Mouse (Mus musculus) limb, embryonic 10.5 days (tissue): ENCODE measurements around the gene Zfp398. TPM values are rescaled to one million over a fixed set of nuclear protein-coding genes. Genes with fewer than 3 reads are reported as not detected.
A peak's percentile ranks its signal among the peaks of the same experiment; 100 is the strongest.

ENCODE experiments used
- DNase-seq: peaks from one replicate; pipeline ENCODE4 v3.0.0-alpha.2; 2017; ENCODE audit warnings: low spot score
- H3K27ac ChIP-seq: fragments of 300-500 bp; sonication (generic); 2 replicates; pipeline ENCODE4 v1.5.1; 2016; ENCODE audit warnings: mild to moderate bottlenecking
- H3K27me3 ChIP-seq: fragments of 300-500 bp; sonication (generic); 2 replicates; pipeline ENCODE4 v1.6.1; 2016; ENCODE audit warnings: low read depth, mild to moderate bottlenecking; ENCODE audit not compliant: poor library complexity, severe bottlenecking
- H3K36me3 ChIP-seq: fragments of 300-500 bp; sonication (generic); 2 replicates; pipeline ENCODE4 v1.6.1; 2016; ENCODE audit warnings: mild to moderate bottlenecking, moderate library complexity
- H3K4me1 ChIP-seq: fragments of 300-500 bp; sonication (generic); 2 replicates; pipeline ENCODE4 v1.6.1; 2016
- H3K4me3 ChIP-seq: fragments of 300-500 bp; sonication (generic); 2 replicates; pipeline ENCODE4 v1.5.1; 2016; ENCODE audit warnings: mild to moderate bottlenecking, moderate library complexity
- H3K9me3 ChIP-seq: fragments of 300-500 bp; sonication (generic); replicated peaks from 2 replicates; pipeline ENCODE4 v1.6.1; 2016; ENCODE audit warnings: mild to moderate bottlenecking
- WGBS: fragments of 180-500 bp; shearing (Covaris S2); methylation state at CpG from one replicate; pipeline ENCODE4 v1.1.7; 2016; 5-methylcytosine and 5-hydroxymethylcytosine counted together
- polyA plus RNA-seq: library from polyadenylated mRNA; unstranded; fragments of >200 nt; fragmentation: Nextera tagmentation; extraction: Ambion mirVana; gene quantifications from 2 replicates; pipeline ENCODE4 v1.2.1, GENCODE M21; 2016

Gene Zfp398
- polyA plus RNA-seq, 1 experiment from 2014 or later: 9.1 TPM

DNA sequence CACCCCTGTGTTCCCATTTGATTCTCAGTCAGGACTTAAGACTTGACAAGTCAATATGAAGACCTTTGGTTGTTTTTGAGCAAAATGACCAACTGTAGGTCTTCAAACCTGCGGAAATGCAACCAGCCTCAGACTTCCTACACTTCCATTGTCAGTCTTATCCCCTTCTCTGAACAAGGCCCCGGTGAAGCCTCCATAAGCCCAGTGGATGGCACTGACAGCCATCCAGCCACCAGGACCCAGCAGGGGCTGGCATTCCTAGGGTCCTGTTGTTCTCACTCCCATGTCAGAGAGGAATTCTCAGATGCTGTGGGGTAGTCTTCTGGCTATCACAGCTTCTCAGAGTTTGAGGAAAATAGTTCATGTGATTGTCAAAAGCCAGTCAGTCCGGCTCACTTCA is 43.1 kb downstream of the Zfp398 start:
- Histone ChIP-seq H3K36me3 (peaks cover 41% of the 10 kb centered on the region), H3K4me1 (peaks cover 14% of the 10 kb centered on the region), H3K27ac (peak overlapping the region; percentile 97; the same call in 1 of the 2 replicates), H3K27me3 (no peaks in the 10 kb centered on the region), H3K9me3 (no peaks in the 10 kb centered on the region), H3K4me3 (peak overlapping the region; percentile 95)
- 57% methylated on average over 3 of the region's 3 CpGs for WGBS
- no peak for DNase-seq

DNA sequence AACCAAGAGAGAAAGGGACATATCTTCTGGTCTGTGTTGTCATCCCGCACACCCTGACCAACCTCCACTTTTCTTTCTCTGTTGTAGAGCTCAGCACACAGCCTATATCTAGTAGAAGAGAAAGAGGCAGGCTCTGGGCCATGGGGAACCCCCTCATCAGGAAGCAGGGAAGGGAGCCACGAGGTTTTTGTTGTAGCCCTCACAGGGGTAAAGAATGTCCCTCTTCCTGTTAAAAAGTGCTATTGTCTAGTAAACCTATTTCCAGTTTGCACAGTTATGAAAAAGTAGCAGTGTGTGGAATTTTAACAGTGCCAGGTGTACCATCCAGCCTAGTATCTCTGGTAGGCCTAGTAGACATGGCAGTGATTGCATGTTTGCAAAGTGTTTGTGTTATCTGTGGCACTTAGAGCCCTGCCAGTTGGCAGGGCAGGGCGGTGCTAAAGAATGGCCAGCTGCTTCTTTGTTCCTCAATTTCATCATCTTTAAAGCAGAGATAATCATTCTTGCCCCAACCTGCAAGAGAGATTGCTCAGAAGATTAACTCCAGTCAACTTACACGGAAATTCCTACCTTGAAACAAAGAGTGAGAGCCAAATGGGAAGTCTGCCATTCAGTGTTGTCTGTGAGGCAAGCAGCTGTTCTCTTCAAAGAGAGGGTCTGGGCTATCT is 43.7 kb downstream of the Zfp398 start:
- Histone ChIP-seq H3K4me3 (peak overlapping the region; percentile 95), H3K36me3 (peaks cover 47% of the 10 kb centered on the region), H3K9me3 (no peaks in the 10 kb centered on the region), H3K4me1 (peaks cover 14% of the 10 kb centered on the region), H3K27me3 (no peaks in the 10 kb centered on the region), H3K27ac (no peak overlapping the region; the same call in 1 of the 2 replicates)
- DNase-seq: no peak
- 80% methylated on average over 4 of the region's 4 CpGs for WGBS

DNA sequence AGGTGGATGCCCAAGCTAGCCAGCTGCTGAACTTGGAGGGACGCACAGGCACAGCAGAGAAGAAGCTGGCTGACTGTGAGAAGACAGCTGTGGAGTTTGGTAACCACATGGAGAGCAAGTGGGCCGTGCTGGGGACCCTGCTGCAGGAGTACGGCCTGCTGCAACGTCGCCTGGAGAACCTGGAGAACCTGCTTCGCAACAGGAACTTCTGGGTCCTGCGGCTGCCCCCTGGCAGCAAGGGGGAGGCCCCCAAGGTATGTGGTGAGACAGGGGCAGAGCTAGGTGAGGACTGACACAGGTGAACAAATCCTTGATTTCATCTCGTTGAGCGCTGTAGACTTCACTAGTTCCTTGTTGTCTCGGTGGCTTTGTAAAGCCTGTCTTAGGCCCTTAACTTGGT is 44.7 kb downstream of the Zfp398 start:
- H3K4me3 ChIP-seq: no peak overlapping the region
- H3K27me3 ChIP-seq: no peaks in the 10 kb centered on the region
- peaks cover 57% of the 10 kb centered on the region for H3K36me3 ChIP-seq
- no peaks in the 10 kb centered on the region for H3K9me3 ChIP-seq
- H3K4me1 ChIP-seq: peaks cover 14% of the 10 kb centered on the region
- H3K27ac ChIP-seq: no peak overlapping the region
- no peak for DNase-seq
- WGBS: 94% methylated on average over 10 of the region's 10 CpGs

DNA sequence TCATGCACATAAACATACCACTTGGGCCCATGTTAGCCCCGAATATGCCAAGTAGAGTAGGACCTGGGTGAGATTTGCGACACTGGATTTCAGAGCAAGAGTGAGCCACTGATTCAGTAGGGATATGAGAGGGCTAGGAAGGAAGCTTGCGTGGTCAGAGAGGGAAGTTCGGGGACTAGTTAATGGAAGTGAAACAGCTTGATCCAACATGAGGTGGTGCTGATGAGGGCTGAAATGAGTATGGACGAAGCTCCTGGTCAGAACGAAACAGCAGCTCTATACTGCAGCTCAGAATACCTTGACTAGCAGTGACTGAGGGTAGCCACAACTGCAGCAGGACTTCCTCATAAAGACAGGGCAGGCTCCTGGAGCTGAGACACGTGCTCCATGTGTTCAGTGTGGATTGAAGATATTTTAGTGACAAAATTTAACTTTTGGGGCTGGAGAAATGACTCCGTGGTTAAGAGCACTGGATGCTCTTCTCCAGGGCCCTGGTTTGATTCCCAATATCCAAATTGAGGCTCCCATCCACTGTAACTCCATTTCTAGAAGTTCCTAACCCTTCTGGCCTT is 53.4 kb downstream of the Zfp398 start:
- H3K27ac ChIP-seq: no peak overlapping the region
- 93% methylated on average over 8 of the region's 8 CpGs for WGBS

DNA sequence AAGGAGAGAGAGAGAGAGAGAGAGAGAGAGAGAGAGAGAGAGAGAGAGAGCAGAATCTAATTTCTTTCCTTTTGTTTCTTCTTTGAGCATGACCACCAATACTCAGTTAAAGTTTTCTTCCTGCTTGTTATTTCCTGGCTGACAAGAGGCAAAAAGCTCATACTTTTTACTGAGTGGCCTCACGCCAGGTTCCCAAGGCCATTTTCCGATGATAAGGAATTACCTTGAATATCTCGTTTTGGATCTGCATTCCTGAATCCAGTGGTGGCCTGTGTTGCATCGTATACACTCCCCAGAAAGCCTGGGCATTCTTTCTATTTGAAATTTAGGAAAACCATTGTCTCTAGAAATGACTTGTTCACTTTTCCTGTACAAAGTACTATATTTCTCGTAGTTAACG is 64.0 kb downstream of the Zfp398 start:
- Histone ChIP-seq H3K4me3 (no peak overlapping the region), H3K27me3 (peaks cover 28% of the 10 kb centered on the region), H3K27ac (no peak overlapping the region), H3K9me3 (no peaks in the 10 kb centered on the region), H3K4me1 (peaks cover under 1% of the 10 kb centered on the region), H3K36me3 (peaks cover 72% of the 10 kb centered on the region)
- WGBS: 95% methylated on average over 6 of the region's 6 CpGs
- no peak for DNase-seq

More for the DNA sequence above, 53.4 kb downstream of the Zfp398 start:
- no peak for DNase-seq
- no peaks in the 10 kb centered on the region for H3K9me3 ChIP-seq
- H3K36me3 ChIP-seq: peaks cover 96% of the 10 kb centered on the region
- no peaks in the 10 kb centered on the region for H3K27me3 ChIP-seq
- no peaks in the 10 kb centered on the region for H3K4me1 ChIP-seq
- no peak overlapping the region for H3K4me3 ChIP-seq

DNA sequence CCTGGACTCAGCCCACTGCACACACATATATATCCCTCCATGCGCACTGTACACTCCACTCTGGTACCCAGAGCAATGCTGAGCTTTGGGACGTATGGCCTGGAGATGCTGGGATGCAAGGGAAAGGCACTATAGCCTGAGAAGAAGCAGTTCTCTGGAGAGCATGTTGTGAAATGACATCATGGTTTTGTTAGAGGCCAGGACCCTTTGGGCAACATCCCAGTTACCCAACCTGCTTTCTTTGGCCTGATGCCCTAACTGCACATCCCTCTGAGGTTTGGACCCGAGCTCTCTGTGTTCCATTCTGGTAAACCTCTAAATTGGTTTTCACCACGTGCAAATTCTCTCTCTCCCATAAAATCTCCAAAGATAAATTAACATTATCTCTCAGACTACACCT is 68.1 kb downstream of the Zfp398 start:
- Histone ChIP-seq H3K27ac (no peak overlapping the region), H3K4me1 (peaks cover 7% of the 10 kb centered on the region), H3K27me3 (peaks cover 45% of the 10 kb centered on the region), H3K36me3 (peaks cover 94% of the 10 kb centered on the region), H3K9me3 (no peaks in the 10 kb centered on the region; the same call in 1 of the 2 replicates), H3K4me3 (no peak overlapping the region)
- no peak for DNase-seq
- 79% methylated on average over 4 of the region's 4 CpGs for WGBS

DNA sequence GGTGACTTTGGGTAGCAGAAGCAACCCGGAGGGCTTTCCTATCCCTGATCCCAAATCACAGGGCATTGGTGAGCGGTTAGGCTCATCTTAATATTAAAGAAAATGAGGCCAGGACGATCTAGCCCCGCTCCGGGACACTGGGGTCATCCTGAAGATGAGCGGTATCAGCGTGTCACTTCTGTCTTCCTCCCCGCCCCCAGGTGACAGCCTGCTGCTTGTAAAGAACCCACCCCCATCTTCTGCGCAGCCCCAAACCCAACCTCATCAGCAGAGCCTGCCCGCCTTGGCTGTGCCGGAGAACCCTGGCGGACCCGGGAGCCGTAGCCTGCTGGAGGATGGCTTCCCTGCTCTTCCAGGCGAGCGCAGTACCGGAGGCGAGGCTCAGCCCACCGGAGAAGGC is 68.9 kb downstream of the Zfp398 start:
- peaks cover 87% of the 10 kb centered on the region for H3K36me3 ChIP-seq
- H3K4me3 ChIP-seq: peak overlapping the region; percentile 21; the same call in 1 of the 2 replicates
- peaks cover 45% of the 10 kb centered on the region for H3K27me3 ChIP-seq
- H3K4me1 ChIP-seq: peaks cover 7% of the 10 kb centered on the region
- H3K9me3 ChIP-seq: no peaks in the 10 kb centered on the region; the same call in 1 of the 2 replicates
- no peak overlapping the region for H3K27ac ChIP-seq
- peak; percentile 37 for DNase-seq
- WGBS: 19% methylated on average over 19 of the region's 19 CpGs

DNA sequence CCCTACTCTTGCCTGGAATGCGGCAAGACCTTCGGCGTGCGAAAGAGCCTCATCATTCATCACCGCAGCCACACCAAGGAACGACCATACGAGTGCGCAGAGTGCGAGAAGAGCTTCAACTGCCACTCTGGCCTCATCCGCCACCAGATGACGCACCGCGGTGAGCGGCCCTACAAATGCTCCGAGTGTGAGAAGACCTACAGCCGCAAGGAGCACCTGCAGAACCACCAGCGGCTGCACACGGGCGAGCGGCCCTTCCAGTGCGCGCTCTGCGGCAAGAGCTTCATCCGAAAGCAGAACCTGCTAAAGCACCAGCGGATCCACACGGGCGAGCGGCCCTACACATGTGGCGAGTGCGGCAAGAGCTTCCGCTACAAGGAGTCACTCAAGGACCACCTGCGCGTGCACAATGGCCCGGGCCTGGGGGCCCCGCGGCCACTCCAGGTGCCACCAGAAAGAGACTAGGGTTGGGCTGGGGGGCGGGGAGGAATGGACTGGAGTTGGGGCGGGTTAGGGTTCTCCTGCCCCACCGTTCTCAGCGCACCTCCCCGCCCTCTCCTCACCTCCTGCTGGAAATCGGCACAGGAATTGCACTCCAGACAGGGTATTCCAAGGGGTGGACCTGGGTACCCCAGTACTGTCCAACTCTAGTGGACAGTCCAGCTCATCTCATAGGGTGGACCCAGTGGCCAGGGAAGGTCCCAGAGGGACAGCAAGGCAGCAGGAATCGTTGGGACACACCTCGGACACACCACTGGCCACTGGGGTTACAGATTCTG is 69.6 kb downstream of the Zfp398 start:
- Histone ChIP-seq H3K9me3 (no peaks in the 10 kb centered on the region; the same call in 1 of the 2 replicates), H3K4me3 (peak overlapping the region; percentile 21; the same call in 1 of the 2 replicates), H3K27me3 (peaks cover 45% of the 10 kb centered on the region), H3K27ac (no peak overlapping the region), H3K36me3 (peaks cover 79% of the 10 kb centered on the region), H3K4me1 (peaks cover 7% of the 10 kb centered on the region)
- WGBS: 48% methylated on average over 44 of the region's 44 CpGs
- peak; percentile 42 for DNase-seq

DNA sequence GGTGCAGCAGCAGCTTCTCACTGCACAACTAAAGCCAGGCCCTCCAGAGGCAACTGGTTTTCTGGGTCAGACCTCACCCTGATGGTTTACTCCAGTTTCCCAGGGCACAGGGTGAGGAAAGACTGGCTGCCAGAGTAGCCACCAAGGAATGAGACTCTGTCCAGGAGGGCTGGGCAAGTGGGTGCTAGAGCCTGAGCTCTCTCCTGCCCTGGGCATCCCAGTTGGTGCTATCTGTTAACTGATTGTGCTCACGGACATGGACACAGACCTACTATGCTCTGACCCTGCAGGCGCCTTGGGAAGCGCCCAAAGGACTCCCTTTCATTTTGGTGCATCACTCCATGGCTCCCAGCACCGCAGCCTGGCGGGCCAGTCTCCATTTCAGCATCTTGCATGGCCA is 70.9 kb downstream of the Zfp398 start:
- Histone ChIP-seq H3K27ac (no peak overlapping the region), H3K9me3 (no peaks in the 10 kb centered on the region; the same call in 1 of the 2 replicates), H3K4me1 (peaks cover 7% of the 10 kb centered on the region), H3K27me3 (peaks cover 45% of the 10 kb centered on the region), H3K4me3 (no peak overlapping the region), H3K36me3 (peaks cover 67% of the 10 kb centered on the region)
- no peak for DNase-seq
- 99% methylated on average over 5 of the region's 5 CpGs for WGBS

DNA sequence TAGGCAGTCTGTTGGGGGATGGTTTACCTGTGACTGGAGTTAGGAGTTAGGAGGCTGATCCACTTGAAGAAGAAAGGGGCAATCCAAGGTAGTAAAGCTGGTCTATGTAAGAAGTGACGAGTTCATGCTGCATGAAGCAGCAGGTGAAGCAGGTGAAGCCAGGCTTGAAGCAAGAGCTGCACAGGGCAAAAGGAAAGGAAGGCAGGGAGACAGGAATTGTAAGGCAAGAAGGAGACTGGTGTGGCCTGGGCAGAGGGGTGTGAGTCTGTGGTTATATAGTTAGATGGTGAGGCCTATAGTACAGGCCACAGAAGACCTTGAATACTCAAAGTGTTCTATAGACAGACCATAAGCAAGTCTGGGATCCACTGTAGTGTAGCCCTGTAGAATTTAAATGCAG is 73.5 kb downstream of the Zfp398 start:
- WGBS: 84% methylated on average over 1 of the region's 1 CpGs
- H3K4me3 ChIP-seq: no peak overlapping the region
- H3K9me3 ChIP-seq: no peaks in the 10 kb centered on the region; the same call in 1 of the 2 replicates
- no peak overlapping the region for H3K27ac ChIP-seq
- H3K27me3 ChIP-seq: peaks cover 21% of the 10 kb centered on the region
- peaks cover 7% of the 10 kb centered on the region for H3K4me1 ChIP-seq
- no peak for DNase-seq
- peaks cover 41% of the 10 kb centered on the region for H3K36me3 ChIP-seq

DNA sequence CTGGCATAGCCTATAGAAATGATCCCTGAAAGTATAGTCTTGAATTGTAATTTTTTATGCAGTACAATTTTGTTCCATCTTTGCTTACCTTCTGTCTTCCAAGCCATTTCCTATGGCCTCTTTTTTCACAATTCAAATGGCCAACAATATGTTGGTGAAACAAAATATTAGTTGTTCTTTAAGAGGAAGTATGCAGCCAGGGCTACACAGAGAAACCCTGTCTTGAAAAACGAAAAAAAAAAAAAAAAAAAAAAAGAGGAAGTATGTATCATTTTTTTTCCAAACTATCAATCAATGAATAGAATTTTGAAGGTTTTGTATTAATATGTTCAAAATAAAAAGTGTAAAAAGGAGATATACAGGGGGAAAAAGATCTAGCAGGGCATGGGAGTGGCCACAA is 76.2 kb downstream of the Zfp398 start:
- 66% methylated on average over 1 of the region's 1 CpGs for WGBS
- H3K4me1 ChIP-seq: no peaks in the 10 kb centered on the region

DNA sequence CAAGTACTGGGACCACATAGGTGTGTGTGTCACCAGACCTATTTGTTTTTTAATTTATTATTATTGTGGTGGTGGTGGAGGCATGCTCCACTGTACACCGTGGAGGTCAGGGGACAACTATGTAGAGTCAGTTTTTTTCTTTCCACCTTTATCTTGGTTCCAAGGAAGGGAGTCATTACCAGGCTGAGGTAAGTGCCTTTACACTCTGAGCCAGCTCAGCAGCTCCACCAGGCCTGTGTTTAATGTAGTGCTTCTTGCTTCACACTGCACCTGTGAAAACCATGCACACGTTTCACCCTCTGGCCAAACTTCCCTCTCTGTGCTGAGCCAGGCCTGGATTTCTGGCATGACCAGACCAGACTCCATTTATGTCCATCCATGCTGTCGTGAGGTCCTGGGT is 77.5 kb downstream of the Zfp398 start:
- no peaks in the 10 kb centered on the region for H3K27me3 ChIP-seq
- H3K4me3 ChIP-seq: no peak overlapping the region
- H3K4me1 ChIP-seq: no peaks in the 10 kb centered on the region
- no peak overlapping the region for H3K27ac ChIP-seq
- 64% methylated on average over 3 of the region's 3 CpGs for WGBS
- DNase-seq: no peak
- no peaks in the 10 kb centered on the region for H3K9me3 ChIP-seq
- H3K36me3 ChIP-seq: peaks cover 3% of the 10 kb centered on the region

More for the DNA sequence above, 76.2 kb downstream of the Zfp398 start:
- Histone ChIP-seq H3K4me3 (no peak overlapping the region), H3K27ac (no peak overlapping the region), H3K36me3 (peaks cover 15% of the 10 kb centered on the region), H3K9me3 (no peaks in the 10 kb centered on the region), H3K27me3 (no peaks in the 10 kb centered on the region)
- DNase-seq: no peak

DNA sequence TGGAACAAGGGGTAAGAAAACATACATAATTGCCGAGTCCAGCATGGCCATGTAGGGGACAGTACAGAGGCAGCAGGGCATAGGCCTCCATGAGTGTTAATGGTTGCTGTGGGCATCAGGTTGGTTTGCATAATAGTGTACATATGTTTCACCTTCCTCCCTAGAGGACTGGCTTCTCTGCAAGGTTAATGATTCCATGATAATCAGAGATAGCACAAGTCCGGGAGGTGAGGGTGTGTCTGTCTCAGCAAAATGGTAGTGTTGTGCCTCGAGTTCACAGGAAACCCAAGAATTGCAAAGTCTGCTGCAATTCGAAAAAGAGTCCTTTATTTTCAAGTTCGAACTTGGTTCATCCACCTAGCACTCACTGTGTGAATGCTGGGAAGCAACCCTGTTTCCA is 81.6 kb downstream of the Zfp398 start:
- DNase-seq: no peak
- H3K36me3 ChIP-seq: no peaks in the 10 kb centered on the region
- WGBS: 86% methylated on average over 5 of the region's 5 CpGs

More for the DNA sequence above, 81.6 kb downstream of the Zfp398 start:
- H3K27me3 ChIP-seq: no peaks in the 10 kb centered on the region
- H3K9me3 ChIP-seq: no peaks in the 10 kb centered on the region
- peaks cover 17% of the 10 kb centered on the region for H3K4me1 ChIP-seq
- no peak overlapping the region for H3K4me3 ChIP-seq
- H3K27ac ChIP-seq: no peak overlapping the region
